Mouse (Mus musculus) erythroblast, embryonic 14.5 days (primary cell): ENCODE measurements around the gene Nfatc2. TPM values are rescaled to one million over a fixed set of nuclear protein-coding genes. Genes with fewer than 3 reads are reported as not detected.

Experiments
- H3K27me3 ChIP-seq: 2 replicates; pipeline ENCODE4 v1.6.1; 2012; ENCODE audit warnings: inconsistent platforms; ENCODE audit not compliant: control insufficient read depth
- H3K36me3 ChIP-seq: 2 replicates; pipeline ENCODE4 v1.6.1; 2012; ENCODE audit warnings: mild to moderate bottlenecking, inconsistent platforms; ENCODE audit not compliant: control insufficient read depth
- H3K4me1 ChIP-seq: 2 replicates; pipeline ENCODE4 v1.6.1; 2012; ENCODE audit warnings: inconsistent platforms; ENCODE audit not compliant: control insufficient read depth
- H3K4me3 ChIP-seq: replicated peaks from 2 replicates; pipeline ENCODE3; 2012; ENCODE audit warnings: moderate library complexity, mild to moderate bottlenecking, inconsistent platforms
- H3K9me3 ChIP-seq: 2 replicates; pipeline ENCODE4 v1.6.1; 2012; ENCODE audit warnings: low read length, inconsistent platforms, mixed read lengths; ENCODE audit not compliant: control insufficient read depth
- GATA1 ChIP-seq: IDR thresholded peaks from 2 replicates; pipeline ENCODE4 v1.6.1; 2012; ENCODE audit warnings: low read length, inconsistent platforms, mixed read lengths
- TAL1 ChIP-seq: IDR thresholded peaks from 3 replicates; pipeline ENCODE4 v1.6.1; 2012; ENCODE audit warnings: low read length, inconsistent platforms, mixed read lengths
- polyA plus RNA-seq: library from polyadenylated mRNA; stranded (reverse); fragments of >175 nt; gene quantifications from 2 replicates; pipeline ENCODE4 v1.2.3, GENCODE M21; 2012

Nfatc2 gene
- polyA plus RNA-seq = not detected in 2 replicates

DNA sequence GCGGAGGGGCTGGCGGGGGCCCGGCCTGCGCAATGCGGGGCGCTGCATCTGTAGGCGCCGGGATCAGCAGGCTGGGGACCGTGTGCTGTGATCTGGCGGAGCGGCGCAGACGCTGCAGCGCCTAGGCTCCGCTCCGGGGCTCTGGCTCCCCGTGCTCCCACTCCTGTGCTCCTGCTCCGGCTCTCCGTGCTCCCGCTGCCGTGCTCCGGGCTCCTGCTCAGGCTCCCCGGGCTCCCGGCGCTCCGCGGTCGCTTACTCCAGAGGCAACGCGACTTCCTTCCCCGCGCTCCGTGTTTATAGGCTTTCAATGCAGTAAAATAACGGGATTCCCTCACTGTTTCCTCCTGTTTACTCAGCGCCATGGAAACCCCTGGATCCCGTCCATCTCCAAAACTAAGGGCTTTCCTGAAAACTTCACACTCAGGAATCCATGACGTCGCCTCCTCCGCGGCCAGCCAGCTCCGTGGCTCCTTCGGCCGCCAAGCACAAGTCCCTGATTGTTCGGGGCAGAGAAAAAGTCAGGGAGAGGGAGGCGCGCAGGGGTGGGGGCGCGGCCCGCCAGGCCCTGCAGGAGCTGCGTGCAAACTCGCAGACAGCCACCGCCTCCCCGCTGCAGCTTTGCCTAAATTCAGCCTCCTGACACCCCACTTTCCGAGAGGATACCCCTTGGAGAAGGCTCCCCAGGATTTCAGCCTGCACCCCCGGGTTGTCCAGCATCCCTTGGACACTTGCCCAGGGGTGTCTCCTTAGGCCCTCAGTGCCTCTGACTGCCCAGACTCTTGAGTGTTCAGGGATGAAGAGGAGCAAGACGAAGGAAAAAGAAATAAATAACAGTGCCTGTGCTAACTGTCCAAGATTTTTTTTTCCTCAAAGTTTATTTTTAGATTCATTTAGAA is at the start of gene Nfatc2:
Gene Nfatc2 (minus strand): TSS at position 167 of the 896 bp plus-strand sequence.
- H3K9me3 ChIP-seq = peaks cover 2% of the 10 kb centered on the region; the same call in 1 of the 2 replicates
- no peak within 1 kb of the TSS for H3K4me3 ChIP-seq
- H3K36me3 ChIP-seq = no peaks in the 10 kb centered on the region
- no peak for TF ChIP-seq TAL1
- TF ChIP-seq GATA1 = no peak
- H3K27me3 ChIP-seq = peaks cover 46% of the 10 kb centered on the region
- H3K4me1 ChIP-seq = no peaks in the 10 kb centered on the region

DNA sequence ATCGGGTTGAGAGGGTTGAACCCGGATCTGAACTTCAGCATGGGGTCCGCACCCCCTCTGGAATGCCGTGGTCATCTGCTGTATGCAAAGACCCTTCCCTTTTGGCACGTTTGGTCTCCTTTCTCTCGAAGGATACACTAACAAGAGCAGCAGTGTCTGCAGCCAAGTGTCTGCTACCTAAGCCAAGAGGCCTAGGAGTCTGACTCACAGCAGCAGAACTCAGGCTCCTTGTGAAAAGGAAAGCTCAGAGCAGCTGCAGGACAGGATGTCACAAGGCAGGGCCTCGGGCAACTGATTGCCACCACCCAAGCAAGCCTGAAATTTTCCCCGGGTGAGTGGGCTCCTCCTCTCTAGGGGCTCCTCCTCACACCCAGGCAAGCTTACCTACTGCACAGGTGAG is 46.7 kb upstream of the Nfatc2 start:
- Histone ChIP-seq H3K27me3 (no peaks in the 10 kb centered on the region), H3K4me3 (no peak overlapping the region), H3K36me3 (no peaks in the 10 kb centered on the region; the same call in 1 of the 2 replicates), H3K9me3 (no peaks in the 10 kb centered on the region), H3K4me1 (no peaks in the 10 kb centered on the region)
- no peak for TF ChIP-seq TAL1
- no peak for TF ChIP-seq GATA1

DNA sequence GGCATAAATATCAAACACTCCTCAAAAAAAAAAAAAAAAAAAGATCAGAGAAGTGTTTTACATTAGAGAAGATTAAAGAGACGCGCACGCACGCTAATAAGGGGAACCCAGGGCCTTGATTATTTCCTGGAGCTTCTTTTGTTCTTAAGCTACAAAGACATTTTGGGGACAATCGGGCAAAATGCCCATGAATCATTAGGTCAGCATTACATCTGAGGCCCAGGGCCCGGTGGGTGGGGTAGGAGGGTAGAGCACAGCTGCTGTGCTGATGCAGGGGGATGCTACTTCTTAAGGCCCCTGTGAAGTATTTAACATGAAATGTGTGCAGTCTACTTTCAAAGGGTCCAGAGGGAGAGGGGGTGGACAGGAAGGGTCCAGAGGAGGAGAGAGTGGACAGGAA is 43.4 kb upstream of the Nfatc2 start:
- Histone ChIP-seq H3K4me1 (no peaks in the 10 kb centered on the region), H3K4me3 (no peak overlapping the region), H3K36me3 (no peaks in the 10 kb centered on the region; the same call in 1 of the 2 replicates), H3K27me3 (no peaks in the 10 kb centered on the region), H3K9me3 (no peaks in the 10 kb centered on the region)
- TF ChIP-seq TAL1 (no peak), GATA1 (no peak)

GRCm38 (mm10) chr2:168643524-168644177 is 42.2 kb upstream of the Nfatc2 start:
- H3K36me3 ChIP-seq = no peaks in the 10 kb centered on the region; the same call in 1 of the 2 replicates
- TF ChIP-seq TAL1 (no peak), GATA1 (no peak)
- H3K4me1 ChIP-seq = no peaks in the 10 kb centered on the region
- no peaks in the 10 kb centered on the region for H3K9me3 ChIP-seq
- no peak overlapping the region for H3K4me3 ChIP-seq
- H3K27me3 ChIP-seq = no peaks in the 10 kb centered on the region

DNA sequence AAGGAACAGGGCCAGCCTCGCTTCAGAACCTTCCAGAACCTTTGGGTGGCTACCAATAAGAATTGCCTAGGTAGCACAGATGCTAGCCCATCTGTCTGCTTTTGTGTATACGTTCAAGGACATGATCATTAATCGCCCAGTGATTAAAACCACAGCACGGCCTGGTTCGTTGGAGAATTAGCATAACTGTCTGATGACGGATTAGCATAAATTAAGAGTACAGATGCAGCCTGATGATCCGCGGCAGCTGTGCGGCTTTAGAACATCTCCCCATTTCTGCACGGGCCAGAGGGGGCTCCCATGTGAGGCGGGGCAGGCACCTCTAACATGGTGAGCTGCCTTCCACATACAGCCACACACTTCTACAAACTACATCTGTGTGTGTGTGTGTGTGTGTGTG is 40.7 kb upstream of the Nfatc2 start:
- no peaks in the 10 kb centered on the region for H3K9me3 ChIP-seq

GRCm38 (mm10) chr2:168640460-168640859 is 39.0 kb upstream of the Nfatc2 start:
- H3K4me1 ChIP-seq = no peaks in the 10 kb centered on the region
- H3K4me3 ChIP-seq = no peak overlapping the region
- no peaks in the 10 kb centered on the region for H3K9me3 ChIP-seq
- H3K27me3 ChIP-seq = no peaks in the 10 kb centered on the region
- no peak for TF ChIP-seq TAL1
- TF ChIP-seq GATA1 = no peak
- H3K36me3 ChIP-seq = no peaks in the 10 kb centered on the region; the same call in 1 of the 2 replicates

More for the DNA sequence above, 40.7 kb upstream of the Nfatc2 start:
- Histone ChIP-seq H3K27me3 (no peaks in the 10 kb centered on the region), H3K4me1 (no peaks in the 10 kb centered on the region), H3K4me3 (no peak overlapping the region), H3K36me3 (no peaks in the 10 kb centered on the region; the same call in 1 of the 2 replicates)
- no peak for TF ChIP-seq GATA1
- no peak for TF ChIP-seq TAL1

DNA sequence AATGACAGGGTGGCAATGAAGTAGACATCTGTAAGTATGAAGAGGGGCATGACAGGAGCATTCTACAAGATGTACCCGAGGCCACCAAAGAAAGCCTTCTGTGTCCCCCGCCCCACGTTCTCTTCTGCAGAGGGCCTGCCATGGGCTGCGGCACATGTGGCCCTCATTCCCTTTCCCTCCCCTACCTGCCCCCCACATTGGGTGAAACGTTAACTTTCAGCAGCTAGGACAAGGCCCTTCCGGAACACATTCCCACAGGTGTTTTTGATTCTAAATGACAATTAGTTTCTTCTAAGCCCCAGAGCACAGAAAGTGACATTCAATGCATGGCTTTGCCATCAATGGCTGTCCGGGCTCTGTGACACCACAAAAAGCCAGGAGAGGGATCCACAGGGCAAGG is 33.4 kb upstream of the Nfatc2 start:
- Histone ChIP-seq H3K4me1 (peaks cover 13% of the 10 kb centered on the region), H3K36me3 (no peaks in the 10 kb centered on the region), H3K4me3 (no peak overlapping the region), H3K9me3 (no peaks in the 10 kb centered on the region), H3K27me3 (peaks cover 3% of the 10 kb centered on the region; the same call in 1 of the 2 replicates)
- TF ChIP-seq GATA1 = no peak
- no peak for TF ChIP-seq TAL1

GRCm38 (mm10) chr2:168633301-168633816 is 31.9 kb upstream of the Nfatc2 start:
- peaks cover 13% of the 10 kb centered on the region for H3K4me1 ChIP-seq
- H3K27me3 ChIP-seq = peaks cover 3% of the 10 kb centered on the region; the same call in 1 of the 2 replicates
- H3K9me3 ChIP-seq = no peaks in the 10 kb centered on the region
- TF ChIP-seq TAL1 (no peak), GATA1 (no peak)
- H3K36me3 ChIP-seq = no peaks in the 10 kb centered on the region
- peak overlapping the region; percentile 16 for H3K4me3 ChIP-seq

- peaks cover 13% of the 10 kb centered on the region for H3K4me1 ChIP-seq
- H3K9me3 ChIP-seq = no peaks in the 10 kb centered on the region
- TF ChIP-seq GATA1 (no peak), TAL1 (no peak)
- no peaks in the 10 kb centered on the region for H3K36me3 ChIP-seq
- peaks cover 3% of the 10 kb centered on the region; the same call in 1 of the 2 replicates for H3K27me3 ChIP-seq
- H3K4me3 ChIP-seq = no peak overlapping the region
Measured at GRCm38 (mm10) chr2:168632543-168632942, 31.1 kb upstream of the Nfatc2 start.
